Mouse (Mus musculus): Measurements from ENCODE around the gene Tmcc1.
"Not testable (repeated sequence)": the region's sequence is repeated elsewhere in the genome, so short reads cannot be mapped to it uniquely, and the experiment has no call there.

Gene Tmcc1

DNA sequence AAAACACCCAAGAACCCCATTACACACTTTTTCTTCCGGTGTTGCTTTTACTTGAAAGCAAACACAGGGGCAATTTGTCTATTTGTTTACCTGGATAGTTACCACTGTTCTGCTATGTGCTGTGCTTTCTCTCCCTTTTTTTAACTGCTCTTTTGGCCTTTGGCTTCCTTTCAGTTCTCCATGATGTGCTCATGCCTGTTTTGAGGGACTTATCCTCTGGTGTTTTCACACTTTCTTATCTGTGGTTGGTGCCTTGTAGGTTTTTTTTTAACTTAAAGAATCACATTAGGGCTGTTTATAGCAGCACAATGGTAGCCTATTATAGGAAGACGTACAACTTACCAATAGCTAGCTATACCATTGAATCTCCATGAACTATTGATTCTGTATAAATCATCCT, 51.6 kb downstream of the Tmcc1 start:
- no peak for DNase-seq

DNA sequence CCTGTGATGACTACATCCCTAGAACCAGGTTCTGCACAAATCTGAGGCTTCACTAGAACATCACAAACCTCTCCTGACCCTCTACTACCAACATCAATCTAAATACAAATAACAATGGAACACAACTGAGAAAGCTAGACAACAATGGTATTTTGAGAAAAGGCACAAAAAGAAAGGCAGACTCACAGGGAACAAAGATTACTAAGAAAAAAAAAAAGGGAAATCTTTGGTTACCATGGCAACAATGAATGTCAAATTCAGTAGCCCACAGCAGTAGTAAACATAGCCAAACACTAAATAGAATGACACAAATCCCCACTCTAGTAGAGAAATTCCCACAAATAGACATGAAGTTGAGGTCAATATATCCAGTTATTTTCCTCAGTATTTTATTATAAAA, 52.5 kb downstream of the Tmcc1 start:
- DNase-seq = no peak

DNA sequence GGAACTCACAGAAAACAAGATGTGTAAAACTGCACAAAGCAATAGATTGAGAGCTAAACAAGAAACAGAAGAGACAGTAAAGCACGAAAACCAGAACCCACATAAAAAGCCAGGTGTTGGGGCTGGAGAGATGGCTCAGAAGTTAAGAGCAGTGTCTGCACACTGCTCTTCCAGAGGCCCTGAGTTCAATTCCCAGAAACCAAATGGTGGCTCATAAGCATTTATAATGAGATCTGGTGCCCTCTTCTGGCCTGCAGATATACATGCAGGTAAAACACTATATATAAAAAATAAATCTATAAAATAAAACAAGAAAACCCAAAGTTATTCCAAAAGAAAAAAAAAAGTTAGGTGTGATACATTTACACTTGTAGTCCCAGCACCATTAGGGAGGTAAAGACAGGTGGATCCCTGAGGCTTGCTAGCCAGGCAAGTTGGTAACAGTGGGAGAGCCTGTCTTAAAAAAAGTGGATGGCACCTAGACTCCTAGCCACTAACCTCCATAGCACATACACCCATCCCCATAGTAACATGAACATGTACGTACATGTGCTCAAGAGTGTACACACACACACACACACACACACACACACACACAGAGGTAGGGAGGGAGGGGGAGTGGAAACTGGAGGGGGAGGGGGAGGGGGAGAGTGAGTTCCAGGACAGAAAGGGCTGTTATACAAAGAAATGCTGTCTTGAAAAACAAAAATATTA, 54.0 kb downstream of the Tmcc1 start:
- DNase-seq = peak; percentile 24

DNA sequence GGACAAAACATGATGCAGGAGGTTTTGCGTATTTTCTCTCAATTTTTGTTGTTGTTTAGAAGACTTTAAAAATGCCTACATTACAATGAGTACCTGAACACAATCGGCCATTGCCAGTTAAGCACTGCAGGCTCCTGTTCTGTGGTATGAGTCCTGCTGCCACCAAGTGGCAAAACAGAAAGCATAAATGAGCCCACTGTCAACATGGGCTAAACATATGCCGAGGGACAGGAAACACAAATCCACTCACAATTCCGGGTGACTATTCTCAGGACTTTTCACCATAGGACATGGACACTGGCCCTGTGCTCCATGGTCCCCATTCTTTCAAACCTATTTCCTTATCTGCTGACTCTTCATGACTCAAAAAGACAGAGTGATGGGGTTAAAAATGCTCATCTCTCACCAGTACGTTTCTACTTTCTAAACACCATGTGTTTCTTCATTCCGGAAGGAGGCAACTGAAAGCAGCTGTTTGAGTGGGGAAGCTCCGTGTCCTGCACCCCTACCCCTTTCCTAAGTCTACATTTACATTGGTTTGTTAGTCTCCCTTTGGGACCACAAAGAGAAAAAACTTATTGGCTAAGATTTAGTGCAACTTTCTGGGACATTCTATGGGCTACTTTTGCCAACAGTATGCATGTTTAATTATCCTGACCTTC, 57.2 kb downstream of the Tmcc1 start:
- peak; percentile 31 for DNase-seq

DNA sequence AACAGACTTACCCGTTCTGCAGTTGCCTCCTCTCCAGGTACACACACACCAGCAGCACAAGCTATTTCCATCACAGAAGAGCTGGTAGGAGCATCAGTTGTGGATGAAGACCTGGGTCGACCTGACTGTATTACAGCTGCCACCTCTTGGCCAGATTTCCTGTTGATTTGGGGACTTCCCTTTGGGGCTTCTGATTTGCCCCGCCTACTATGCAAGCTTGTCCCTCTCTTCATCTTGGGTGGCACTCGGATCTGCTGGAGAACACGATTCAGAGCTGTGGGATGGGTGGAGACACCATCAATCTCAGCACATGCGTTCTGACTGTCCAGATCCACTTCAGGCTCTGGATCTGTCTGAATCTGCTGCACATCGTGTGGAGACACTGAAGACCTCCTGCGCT, 59.5 kb downstream of the Tmcc1 start:
- DNase-seq = no peak

DNA sequence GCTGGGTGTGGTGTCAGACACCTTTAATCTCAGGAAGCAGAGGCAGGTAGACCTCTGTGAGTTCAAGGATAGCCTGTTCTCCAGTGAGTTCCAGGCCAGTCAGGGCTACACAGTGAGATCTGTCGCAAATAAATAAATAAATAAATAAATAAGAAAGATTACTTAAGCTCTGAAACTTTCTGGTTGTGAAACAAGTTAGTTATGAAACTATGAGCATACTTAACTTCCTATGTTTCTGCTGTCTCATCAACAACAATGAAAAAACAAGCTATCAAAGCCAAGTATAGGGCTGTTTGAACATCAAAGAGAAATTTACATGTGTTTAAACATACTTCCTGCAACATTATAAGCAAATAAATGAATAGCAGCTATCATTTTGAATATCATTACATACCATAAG, 61.5 kb downstream of the Tmcc1 start:
- DNase-seq = no peak

DNA sequence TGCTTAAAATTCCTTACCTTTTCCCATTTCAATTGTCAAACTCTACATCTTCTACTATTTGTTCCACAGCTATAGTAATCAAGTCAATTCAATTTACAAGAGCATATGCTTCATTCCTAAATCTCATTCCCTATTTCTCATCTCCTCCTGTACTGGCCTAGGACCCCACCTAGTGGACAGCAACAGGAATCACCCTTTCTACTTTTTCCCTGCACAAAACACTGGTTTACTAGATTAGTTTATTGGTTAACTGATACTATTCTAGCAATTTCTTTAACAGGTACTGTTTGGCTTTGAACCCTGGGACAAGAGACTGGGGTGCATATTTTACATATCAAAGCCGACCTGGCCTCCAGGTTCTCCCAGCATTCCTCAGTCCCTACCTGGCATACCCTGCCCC, 64.6 kb downstream of the Tmcc1 start:
- DNase-seq = peak; percentile 44

DNA sequence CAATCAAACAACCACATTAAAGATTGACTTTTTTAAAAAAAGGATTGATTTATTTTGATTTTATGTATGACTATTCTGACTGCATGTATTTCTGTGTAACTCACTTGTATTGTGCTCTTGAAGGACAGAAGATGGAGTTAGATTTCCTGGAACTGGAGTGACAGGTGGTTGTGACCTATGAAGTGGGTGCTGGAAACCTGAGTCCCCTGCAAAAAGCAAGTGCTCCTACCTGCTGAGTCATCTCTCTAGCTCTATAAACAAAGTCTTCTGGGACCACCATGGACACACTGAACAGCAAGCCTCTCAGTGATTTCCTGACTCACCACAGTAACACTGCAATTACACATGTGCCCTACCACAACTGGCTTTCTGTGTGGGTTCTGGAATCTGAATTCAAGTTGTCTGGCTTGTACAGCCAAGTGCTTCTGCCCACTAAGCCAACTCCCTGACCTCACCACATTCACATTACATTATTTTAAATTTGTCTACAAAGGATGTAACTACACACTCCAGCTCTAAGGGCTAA, 65.3 kb downstream of the Tmcc1 start:
- DNase-seq = no peak

DNA sequence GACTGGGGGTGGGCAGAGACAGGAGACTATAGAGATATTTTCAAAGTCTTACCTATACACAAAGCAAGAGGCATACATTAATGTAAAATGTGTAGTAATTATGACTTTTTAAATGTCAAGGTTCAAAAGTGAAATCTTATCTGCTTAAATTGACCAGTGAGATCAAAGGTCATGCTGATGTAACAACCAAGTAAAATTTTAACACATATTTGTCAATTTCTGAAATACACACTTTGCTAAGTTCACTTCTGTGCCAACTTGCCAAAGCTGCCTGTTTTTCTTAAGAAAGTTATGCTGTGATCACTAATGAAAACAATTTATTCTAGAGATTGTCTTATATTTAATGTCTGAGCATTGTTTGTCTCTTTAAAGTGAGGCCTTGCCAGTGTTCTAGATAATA, 66.7 kb downstream of the Tmcc1 start:
- DNase-seq = peak; percentile 50

DNA sequence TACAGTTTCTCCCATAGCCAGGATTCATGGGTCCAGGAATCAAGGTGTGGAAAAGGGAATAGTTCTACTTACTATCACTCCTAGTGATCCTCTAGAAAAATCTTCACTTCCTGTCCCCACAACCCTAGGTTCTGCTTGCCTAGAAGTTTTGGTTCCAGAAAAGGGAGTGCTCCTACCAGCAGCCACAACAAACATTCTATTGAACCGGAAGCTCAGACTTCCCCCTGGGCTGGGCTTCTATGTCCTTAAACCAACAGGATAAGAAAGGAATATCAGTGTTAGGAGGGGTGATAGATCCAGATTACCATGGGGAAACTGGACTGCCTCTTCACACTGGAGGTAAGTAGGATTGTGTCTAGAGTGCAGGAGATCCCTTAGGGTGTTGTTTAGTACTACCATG, 70.4 kb downstream of the Tmcc1 start:
- DNase-seq = no peak

DNA sequence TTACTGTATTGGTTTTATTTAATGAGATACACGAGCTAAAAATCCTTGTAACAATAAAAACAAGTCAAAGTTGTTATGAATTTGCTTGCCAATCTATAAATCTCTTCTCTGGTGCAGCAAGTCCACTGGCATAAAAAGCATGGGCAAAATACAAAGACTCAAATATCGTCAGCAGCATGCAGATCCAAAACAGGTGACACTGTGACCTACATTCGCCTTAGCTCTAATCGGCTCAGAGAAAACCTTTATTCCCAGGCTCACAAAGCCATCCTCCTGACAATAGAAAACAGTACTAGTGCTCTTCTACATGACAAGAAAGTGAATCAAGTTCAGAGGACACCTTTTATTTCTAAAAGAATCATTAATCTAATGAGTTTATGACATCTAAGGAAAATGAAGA, 73.6 kb downstream of the Tmcc1 start:
- DNase-seq = no peak

DNA sequence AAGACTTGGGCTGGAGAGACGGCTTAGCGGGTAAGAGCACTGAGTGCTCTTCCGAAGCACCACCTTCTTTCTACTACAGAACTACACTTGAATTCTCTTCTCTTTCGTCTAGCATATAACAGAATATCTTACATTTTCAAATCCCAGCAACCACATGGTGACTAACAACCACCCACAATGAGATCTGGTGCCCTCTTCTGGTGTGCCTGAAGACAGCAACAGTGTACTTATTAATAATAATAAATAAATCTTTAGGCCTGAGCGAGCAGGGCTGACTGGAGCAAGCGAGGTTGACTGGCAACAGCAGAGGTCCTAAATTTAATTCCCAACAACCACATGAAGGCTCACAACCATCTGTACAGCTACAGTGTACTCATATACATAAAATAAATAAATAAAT, 76.7 kb downstream of the Tmcc1 start:
- not testable (repeated sequence) for DNase-seq

DNA sequence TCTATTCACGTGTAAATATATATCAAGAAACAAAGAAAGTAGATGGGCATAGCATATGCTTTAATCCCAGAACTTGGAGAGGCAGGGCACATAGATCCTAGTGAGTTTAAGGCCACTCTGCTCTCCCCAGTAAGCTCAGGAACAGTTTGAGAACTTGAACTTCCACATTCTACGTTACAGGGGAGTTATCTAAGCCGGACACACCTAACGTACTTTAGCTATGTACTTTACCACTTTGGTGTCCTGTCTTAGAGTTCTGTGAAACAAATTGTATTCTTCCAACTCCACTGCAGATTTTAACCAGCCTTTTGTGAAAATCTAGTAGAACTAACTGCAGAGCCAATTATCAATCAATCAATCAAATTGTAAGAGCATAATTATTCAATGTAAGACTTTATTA, 82.7 kb downstream of the Tmcc1 start:
- no peak for DNase-seq

DNA sequence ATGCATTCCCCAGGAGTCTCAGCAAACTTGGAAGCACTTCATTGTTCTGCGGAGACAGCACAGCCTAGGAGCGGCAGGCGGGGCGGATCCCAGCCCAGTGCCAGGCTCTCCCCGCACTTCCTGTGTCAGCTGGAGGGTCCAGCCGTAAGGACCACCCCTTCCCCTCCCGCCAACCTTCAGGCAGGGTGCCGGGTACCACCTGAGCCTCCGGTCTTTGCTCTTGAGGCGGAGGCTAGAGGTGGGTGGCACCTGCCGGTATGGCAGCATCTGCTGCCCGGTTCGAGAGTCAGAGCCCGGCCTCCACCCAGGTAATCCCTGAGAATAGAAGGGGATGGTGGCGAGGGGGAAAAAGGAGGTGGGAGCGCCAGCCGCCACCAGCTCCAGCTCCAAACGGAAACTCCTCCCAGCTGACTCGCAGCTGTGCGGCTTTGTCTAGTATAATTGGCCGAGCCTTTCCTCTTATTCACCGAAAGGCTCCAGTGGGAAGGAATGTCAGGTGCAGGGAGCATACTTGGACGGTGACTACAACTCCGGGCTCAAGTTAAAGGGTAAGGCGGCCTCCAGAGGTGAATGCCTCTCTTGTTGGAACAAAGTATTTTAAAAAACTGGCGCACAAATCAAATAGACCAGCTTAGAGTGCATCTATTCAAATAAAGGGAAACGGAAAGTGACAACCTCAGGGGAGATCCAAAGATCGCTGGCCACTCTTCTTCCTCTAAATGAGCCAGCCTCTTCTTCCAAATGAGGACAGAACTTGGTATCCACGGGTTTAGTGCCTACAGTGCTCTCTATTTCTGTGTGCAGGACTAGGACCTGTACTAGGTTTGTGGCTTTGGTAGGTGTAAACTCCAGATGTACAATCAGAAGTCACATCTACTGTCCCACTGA, 85.6 kb downstream of the Tmcc1 start:
- peak; percentile 56 for DNase-seq

DNA sequence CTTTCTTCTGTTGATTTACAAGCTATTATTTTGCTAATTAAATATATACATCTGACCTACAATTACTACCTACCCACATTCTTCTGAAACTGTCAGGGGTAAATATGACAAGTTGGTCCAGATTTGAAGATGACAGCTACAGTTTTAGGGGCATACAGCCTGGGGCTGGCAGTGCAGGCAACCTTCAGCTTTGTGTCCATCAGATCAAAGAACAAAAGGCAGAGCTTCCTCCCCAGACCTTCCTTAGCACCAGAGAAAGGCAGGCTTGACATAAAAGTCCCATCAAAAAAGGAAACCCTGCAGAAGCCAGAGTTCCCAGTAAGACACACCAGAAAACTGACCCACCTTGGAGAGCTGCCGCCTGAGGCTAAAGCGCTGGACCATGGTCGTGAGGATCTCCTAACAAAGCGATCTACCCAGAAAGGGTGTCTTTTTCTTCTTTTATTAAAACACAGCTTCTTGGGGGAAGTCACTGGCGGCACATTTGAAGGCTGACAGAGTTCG, 86.3 kb downstream of the Tmcc1 start:
- DNase-seq = no peak

DNA sequence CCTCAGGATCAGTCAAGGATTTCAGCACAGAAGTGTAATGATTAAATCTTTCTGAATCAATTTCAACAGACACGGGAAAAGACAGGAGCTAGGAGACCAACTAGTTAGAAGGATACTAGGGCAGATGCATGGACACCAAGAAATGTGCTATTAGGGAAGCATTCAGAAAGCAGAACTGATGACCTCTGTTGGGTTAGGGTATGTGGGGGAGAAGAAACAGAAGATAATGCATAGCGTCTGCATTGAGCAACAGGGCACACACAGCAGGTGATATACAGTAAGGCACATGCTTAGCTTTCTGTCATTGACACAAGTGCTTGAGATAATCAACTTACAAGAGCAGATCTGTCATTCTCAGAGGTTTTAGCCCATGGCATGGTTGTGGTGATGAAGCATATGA, 95.7 kb downstream of the Tmcc1 start:
- no peak for DNase-seq

DNA sequence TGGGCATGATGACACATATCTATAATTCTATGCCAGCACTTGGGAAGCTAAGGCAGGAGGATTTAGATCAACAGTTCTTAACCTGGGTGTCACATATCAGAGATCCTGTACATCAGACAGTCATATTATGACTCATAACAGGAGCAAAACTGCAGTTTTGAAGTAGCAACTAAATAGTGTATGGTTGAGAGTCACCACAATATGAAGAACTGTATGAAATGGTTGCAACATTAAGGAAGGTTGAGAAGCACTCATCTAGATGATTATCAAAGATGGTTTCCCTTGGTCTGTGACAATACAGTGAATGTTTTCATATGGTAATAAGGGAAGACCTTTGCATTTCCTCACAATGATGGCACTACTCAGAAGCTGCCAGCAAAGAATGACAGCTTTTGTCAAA, 103.9 kb downstream of the Tmcc1 start:
- DNase-seq = no peak

DNA sequence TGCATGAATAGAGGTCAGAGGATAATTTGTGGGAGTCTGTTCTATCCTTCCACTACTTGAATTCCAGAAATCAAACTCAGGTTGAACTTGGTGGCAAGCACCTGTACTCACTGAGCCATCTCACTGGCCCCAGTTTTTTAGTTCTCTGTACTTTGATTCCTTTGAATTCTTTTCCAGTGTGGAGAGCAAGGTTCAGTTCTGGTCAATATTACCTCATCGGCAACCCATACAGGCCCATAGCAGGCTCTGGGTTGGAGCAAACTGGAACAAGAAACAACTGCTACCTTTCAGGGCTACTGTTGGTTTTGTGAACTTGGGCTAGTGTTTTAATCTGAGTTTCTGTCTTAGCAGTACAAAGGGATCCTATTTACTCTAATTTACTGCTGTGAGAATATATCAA, 107.2 kb downstream of the Tmcc1 start:
- peak; percentile 41 for DNase-seq

DNA sequence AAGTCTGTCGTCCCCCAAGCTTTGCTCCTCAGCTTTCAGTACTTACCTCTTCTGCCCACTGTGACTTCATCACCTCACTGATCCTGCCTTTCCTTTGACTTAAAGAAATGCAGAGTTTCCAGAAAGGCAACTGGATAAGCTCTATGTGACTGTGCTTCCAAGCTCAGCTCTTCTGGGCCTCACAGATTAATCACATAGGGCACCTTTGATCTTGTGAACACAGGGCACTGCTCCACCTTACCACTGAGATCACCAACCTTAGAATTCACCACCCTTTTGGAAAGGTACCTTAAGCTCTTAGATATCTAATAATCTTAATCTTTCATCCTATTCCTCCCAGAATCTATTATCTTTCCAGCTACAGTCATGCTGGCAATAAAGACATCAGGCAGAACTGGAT, 111.0 kb downstream of the Tmcc1 start:
- no peak for DNase-seq

DNA sequence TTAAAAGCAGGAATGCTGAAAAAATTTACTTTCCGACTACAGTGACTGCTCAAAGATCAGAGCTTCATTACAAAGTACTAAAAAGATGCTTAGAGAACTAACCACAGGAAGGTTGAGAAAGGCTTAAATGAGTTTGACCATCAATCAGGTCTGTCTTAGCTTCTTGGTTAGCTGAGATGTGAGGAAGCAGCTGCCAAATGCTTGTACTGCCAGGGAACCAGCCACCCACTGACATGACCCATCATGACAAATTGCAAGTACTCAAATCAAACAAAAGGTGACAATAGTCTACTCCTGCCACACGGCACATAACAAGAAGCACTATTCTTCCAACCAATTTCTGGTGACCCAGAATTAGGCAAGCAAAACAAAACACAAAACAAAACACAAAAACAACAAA, 111.9 kb downstream of the Tmcc1 start:
- DNase-seq = no peak

DNA sequence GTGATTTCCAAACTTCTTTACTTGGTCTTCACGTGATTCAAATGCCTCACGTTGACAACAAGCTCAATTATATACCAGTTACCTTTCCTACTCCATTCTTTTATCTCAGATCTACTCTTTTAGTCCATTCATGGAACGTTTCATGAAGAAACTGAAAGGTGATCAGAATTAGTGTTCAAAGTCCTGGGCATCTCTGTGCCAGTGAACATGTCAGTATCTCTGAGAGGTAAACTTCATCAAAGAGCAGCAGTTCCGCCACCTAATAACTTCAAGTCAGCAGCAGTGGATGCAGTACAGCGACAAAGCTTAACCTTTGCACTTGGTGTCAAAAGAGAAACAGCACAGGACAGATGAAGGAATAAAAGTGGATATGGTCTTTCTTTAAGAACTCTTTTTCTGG, 112.5 kb downstream of the Tmcc1 start:
- DNase-seq = no peak

DNA sequence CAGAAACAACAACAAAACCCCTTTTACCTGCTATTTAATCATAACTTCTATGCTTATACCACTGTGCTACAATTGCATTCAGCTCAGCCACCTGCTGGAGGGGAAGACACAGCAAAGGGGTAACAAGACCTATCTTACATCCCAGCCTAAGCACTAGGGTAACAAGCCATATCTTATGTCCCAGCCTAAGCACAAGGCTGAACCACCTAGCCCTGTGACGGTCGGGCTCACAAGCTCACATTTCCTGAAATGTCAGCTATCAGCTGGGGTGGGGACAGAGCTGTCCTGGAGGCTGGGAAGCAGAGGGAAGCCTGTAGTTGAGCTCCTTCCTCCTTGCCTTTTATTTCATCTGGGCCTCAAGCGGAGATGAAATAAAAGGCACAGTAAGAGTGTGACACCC, 115.7 kb downstream of the Tmcc1 start:
- DNase-seq = no peak

DNA sequence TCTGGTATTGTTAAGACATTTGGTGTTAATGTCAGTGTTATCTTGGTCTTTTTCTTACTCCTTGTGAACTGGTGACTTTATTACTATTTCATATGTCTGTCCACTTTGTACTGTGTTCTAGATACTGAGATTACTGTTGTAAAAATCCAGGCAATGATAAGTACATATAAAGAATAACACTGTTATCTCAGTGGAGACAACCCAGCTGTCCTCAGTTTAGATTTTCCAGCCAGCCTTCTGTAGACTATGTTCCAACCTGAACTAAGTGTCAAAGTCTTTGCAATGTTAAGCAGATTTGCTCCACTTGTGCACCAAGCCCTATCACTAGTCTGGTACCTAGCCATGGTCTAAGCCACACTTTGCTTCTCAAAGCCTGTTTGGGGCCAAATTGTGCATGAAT, 118.4 kb downstream of the Tmcc1 start:
- no peak for DNase-seq

DNA sequence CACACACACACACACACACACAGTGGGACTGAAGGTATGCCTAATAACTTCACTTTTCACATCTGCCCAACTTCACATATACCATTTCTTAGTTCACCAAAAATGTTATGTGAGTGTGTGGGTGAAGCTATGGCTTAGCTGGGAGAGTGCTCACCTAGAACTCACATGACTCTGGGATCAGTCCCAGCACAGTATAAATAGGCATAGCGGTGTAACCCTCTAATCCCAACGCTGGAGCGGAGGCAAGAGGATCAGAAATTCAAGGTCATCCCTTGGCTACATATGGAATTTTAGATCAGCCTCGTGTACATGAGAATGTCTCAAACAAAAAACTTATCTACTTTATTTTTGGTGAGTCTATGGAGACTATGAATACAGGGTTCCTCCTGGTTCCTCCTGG, 119.7 kb downstream of the Tmcc1 start:
- DNase-seq = no peak

Data from kidney, adult 9 months (tissue).